Mouse (Mus musculus) natural killer cell, adult 2 months (primary cell): ENCODE data around the gene Ddx39b.

ENCODE experiments used
- DNase-seq, 2 experiments: peaks; one replicate each; pipeline ENCODE4 v3.0.0; 2022; ENCODE audit warnings: low spot score in 2 of 2

Ddx39b gene

GRCm38 (mm10) chr17:35241305-35242014, at the start of gene Ddx39b:
Ddx39b (plus strand) TSS chr17:35241746.
- peak; percentile 96 to 97 for DNase-seq

- DNase-seq: no peak
Measured at GRCm38 (mm10) chr17:35192924-35193323, 48.6 kb upstream of the Ddx39b start.

- DNase-seq: peak; percentile 66 to 81
Measured at GRCm38 (mm10) chr17:35193881-35194843, 47.4 kb upstream of the Ddx39b start, which contains the start of gene Ltb. Ltb (plus strand) TSS chr17:35194439.

- no peak for DNase-seq
Measured at GRCm38 (mm10) chr17:35194844-35195630, 46.5 kb upstream of the Ddx39b start.

- DNase-seq: peak; percentile 83 to 91
Measured at GRCm38 (mm10) chr17:35195631-35196320, 45.8 kb upstream of the Ddx39b start.

GRCm38 (mm10) chr17:35196321-35196641, 45.3 kb upstream of the Ddx39b start:
- DNase-seq: no peak

- no peak for DNase-seq
Measured at GRCm38 (mm10) chr17:35197126-35197525, 44.4 kb upstream of the Ddx39b start.

- no peak for DNase-seq
Measured at GRCm38 (mm10) chr17:35198029-35198428, 43.5 kb upstream of the Ddx39b start.

- no peak for DNase-seq
Measured at GRCm38 (mm10) chr17:35198946-35199345, 42.6 kb upstream of the Ddx39b start.

- peak; percentile 88 to 89 for DNase-seq
Measured at GRCm38 (mm10) chr17:35200398-35200797, 41.1 kb upstream of the Ddx39b start.

GRCm38 (mm10) chr17:35201128-35201527, 40.4 kb upstream of the Ddx39b start:
- DNase-seq: no peak

- peak in 1 of 2 experiments; percentile 64 for DNase-seq
Measured at GRCm38 (mm10) chr17:35201787-35202186, 39.8 kb upstream of the Ddx39b start, which contains the start of gene Tnf. Tnf (minus strand) TSS chr17:35202007.

GRCm38 (mm10) chr17:35202442-35202841, 39.1 kb upstream of the Ddx39b start:
- DNase-seq: no peak

GRCm38 (mm10) chr17:35204494-35205379, 36.8 kb upstream of the Ddx39b start, which contains the start of gene Lta:
Lta (minus strand) TSS chr17:35205351.
- peak; percentile 63 to 77 for DNase-seq

GRCm38 (mm10) chr17:35205380-35205769, 36.2 kb upstream of the Ddx39b start:
- peak in 1 of 2 experiments; percentile 44 for DNase-seq

- DNase-seq: peak; percentile 89
Measured at GRCm38 (mm10) chr17:35209785-35210535, 31.6 kb upstream of the Ddx39b start.

GRCm38 (mm10) chr17:35210593-35210992, 31.0 kb upstream of the Ddx39b start:
- DNase-seq: no peak

GRCm38 (mm10) chr17:35213071-35213470, 28.5 kb upstream of the Ddx39b start:
- no peak for DNase-seq

GRCm38 (mm10) chr17:35218516-35219193, 22.9 kb upstream of the Ddx39b start:
- peak; percentile 79 to 80 for DNase-seq
